Mouse (Mus musculus) cerebral cortex, adult 2 months (tissue): ENCODE data around the gene Tmcc2.

Source experiments
- WGBS: fragments of 180-500 bp; shearing (Covaris S2); methylation state at CpG from one replicate; pipeline ENCODE4 v1.1.7; 2018; 5-methylcytosine and 5-hydroxymethylcytosine counted together

The Tmcc2 gene

DNA sequence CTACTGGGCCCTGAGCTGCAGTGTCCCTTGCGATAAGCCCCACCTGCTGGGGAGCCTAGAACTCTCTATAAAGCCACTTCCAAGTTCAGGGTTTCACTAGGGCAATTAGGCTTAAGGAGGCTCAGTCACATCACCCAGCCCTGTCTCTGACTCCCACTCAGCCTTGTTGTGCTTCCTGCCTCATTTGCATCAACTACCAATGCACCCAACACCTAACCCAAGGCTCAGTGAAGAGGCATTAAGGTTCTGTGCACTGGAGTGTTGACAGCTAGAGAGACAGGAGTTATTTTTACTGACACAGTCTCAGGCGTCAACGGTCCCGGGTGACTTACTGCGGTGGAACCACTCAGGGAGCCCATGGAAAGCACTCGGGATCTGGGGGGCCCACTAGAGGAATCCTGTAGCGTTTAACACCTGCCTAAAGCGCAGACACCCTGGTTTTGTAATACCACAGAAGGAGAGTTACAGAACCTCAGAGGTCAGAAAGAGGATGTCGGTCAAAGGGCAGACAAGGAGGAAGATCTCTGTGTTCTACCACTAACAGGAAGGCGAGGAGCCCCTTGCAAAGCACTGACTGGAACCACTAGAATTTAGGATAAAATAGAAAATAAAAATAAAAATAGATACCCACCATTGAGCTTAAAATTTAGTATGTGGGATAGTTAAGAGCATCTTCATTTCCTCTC, 79.8 kb downstream of the Tmcc2 start:
- 77% methylated on average over 10 of the region's 10 CpGs for WGBS

DNA sequence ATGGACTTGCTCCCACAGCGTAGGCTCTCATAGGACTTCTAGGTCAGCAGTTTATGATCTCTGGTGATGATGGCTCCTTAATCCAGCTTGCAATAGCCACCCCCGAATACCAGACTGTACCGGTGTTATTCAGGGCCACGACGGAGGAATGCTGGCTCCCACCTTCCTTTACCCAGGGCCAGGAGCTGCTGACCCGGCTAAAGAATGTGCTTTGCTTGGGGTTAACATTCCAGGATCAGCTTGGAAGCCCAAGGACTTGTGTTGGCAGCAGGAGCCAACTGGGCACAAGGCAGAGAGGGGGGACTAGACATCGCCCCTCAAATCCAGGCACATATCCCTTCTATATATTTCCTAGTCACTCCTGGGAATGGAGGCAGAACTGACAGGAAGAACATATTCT, 80.3 kb downstream of the Tmcc2 start:
- WGBS = 85% methylated on average over 7 of the region's 7 CpGs

DNA sequence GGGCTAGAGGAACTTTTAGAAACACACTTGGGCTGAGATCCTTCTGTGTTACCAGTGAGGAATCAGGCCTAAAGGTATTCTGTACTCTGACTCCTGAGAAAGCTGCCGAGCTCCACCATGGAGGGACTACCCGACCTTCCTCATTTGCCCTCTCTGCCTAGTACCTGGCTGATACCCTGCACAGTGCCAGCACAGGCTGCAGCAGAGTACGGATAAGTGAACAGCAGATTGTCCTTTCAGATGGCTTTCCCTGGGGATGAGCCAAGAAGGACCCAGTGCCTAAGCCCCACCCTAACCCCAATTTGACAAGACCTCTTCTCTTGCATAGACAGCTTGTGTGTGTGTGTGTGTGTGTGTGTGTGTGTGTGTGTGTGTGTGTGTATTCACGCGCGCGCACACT, 82.4 kb downstream of the Tmcc2 start:
- WGBS = 94% methylated on average over 7 of the region's 7 CpGs

DNA sequence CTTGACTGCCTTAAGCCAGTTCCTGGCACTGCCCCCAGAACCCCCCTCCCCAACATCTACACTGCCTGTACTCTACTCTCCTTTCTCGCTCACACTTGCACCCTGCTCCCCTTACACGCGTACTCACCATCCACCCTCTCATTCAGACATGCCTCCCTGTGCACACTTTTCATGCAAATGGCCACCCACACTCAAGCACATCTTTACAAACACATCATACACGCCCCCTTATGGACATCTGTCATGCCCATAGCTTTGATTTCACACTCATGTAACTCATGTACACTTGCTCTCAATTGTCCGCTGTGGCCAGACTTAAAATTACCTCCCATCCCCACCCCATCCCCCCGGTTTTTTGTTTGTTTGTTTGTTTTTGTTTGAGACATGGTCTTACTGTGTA, 83.1 kb downstream of the Tmcc2 start:
- WGBS = 67% methylated on average over 6 of the region's 6 CpGs

DNA sequence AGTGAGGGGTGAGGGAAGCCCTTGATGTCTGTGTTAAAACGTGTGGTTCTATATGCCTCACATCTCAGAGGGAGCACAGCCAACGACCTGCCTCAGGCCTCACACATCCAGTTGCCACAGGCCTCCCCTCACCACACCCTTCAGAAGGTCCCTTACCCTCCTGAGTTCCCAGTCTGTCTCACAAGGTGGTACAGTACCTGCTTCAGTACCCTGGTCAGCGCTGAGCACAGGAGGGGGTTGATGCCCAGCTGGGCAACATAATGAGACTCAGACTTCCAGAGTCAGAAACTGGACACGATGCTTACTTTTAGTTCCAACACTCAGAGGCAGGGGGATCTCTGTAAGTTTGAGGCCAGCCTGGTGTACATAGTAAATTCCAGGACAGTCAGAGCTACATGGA, 84.3 kb downstream of the Tmcc2 start:
- WGBS = 60% methylated on average over 4 of the region's 4 CpGs
